Mouse (Mus musculus): ENCODE data around the gene Ap1g2.

- TF ChIP-seq CTCF (IDR thresholded peaks at IDR 0.05; ENCODE audit: low read depth) (no peak), EP300 (IDR thresholded peaks at IDR 0.05; ENCODE audit: low read depth) (no peak)
These were observed 1.9 kb upstream of the Ap1g2 start for GRCm38 (mm10) chr14:55108202-55108870.

Measured in heart, postnatal 0 days (tissue).